ENCODE assay signal across 27 mouse cellular contexts in the genomic region with DNA sequence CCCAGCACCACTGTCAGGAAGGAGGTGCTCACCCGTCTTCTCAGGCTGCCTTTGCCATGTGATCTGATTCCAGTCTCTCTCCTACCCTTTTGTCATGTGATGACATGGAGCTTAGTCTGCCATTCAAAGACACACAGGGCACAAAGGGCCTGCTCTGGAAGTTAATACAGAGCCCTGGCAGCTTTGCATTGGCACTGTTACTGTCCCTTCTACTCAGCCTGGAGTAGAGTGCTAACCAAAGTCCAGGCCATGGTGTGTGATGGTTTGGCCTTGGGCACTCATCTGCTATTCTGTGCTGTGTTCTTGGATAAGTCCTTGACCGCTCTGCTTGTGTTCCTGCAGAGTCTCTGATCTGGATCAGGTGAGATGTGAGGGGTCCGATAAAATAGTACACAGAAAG.
"Had no signal": no experiment of that assay in that cellular context is flagged by ENCODE, and none has a peak within 500 bp of the region (broad histone marks: within the 10 kb centered on the region; RNA-seq: fewer than 3 reads in every experiment).

No protein-coding gene starts in this region.

- H3K27me3 ChIP-seq: hindbrain, embryonic 12.5 days; intestine, embryonic 15.5 days; limb, embryonic 12.5 days; liver, embryonic 13.5 days; liver, embryonic 15.5 days had no signal

- H3K4me2 ChIP-seq: heart, embryonic 13.5 days; heart, embryonic 15.5 days; hindbrain, embryonic 12.5 days; hindbrain, embryonic 14.5 days; intestine, embryonic 15.5 days; limb, embryonic 12.5 days; liver, embryonic 13.5 days; liver, embryonic 15.5 days had no signal

- H3K36me3 ChIP-seq: heart, embryonic 10.5 days; heart, embryonic 13.5 days; heart, embryonic 15.5 days; hindbrain, embryonic 10.5 days; hindbrain, embryonic 12.5 days; intestine, embryonic 15.5 days; limb, embryonic 10.5 days; limb, embryonic 12.5 days; liver, embryonic 13.5 days; liver, embryonic 15.5 days had no signal

- H3K9me3 ChIP-seq: heart, embryonic 10.5 days; heart, embryonic 13.5 days; heart, embryonic 15.5 days; hindbrain, embryonic 10.5 days; hindbrain, embryonic 12.5 days; intestine, embryonic 15.5 days; limb, embryonic 10.5 days; limb, embryonic 12.5 days; liver, embryonic 13.5 days; liver, embryonic 15.5 days had no signal

- DNase-seq: gastrocnemius, adult 2 months; gastrocnemius, postnatal 10 days; gastrocnemius, postnatal 25 days; heart, adult 18-20 months; heart, postnatal 10 days; heart, postnatal 4 days; liver; liver, embryonic 13.5 days; liver, postnatal 0 days; lung, adult 2 months had no signal

- H3K27ac ChIP-seq: gastrocnemius, adult 2 months; heart, embryonic 10.5 days; heart, embryonic 13.5 days; heart, embryonic 15.5 days; hindbrain, embryonic 10.5 days; hindbrain, embryonic 12.5 days; hindbrain, embryonic 14.5 days; intestine, embryonic 15.5 days; kidney, postnatal 0 days; layer of hippocampus, adult 2 months; left cerebral cortex, adult 2 months; limb, embryonic 10.5 days; limb, embryonic 12.5 days; liver, embryonic 13.5 days; liver, embryonic 15.5 days had no signal

- ATAC-seq: forebrain, embryonic 16.5 days; hindbrain, embryonic 16.5 days; inflammation-experienced regulatory T-cells, adult 6 months; intestine, embryonic 15.5 days; intestine, postnatal 0 days; liver, postnatal 0 days had no signal

- H3K4me1 ChIP-seq: intestine, embryonic 15.5 days; liver, embryonic 13.5 days; liver, embryonic 15.5 days had no signal

- H3K4me3 ChIP-seq: gastrocnemius, adult 2 months; heart, embryonic 10.5 days; heart, embryonic 13.5 days; heart, embryonic 15.5 days; hindbrain, embryonic 10.5 days; hindbrain, embryonic 12.5 days; intestine, embryonic 15.5 days; layer of hippocampus, adult 2 months; left cerebral cortex, adult 2 months; limb, embryonic 10.5 days; limb, embryonic 12.5 days; liver, embryonic 13.5 days; liver, embryonic 15.5 days had no signal

- H3K9ac ChIP-seq: heart, embryonic 13.5 days; heart, embryonic 15.5 days; hindbrain, embryonic 12.5 days; hindbrain, embryonic 14.5 days; intestine, embryonic 15.5 days; limb, embryonic 12.5 days; liver, embryonic 13.5 days; liver, embryonic 15.5 days; liver, postnatal 0 days had no signal
